Mouse (Mus musculus): ENCODE results near the gene Cenpb.

The Cenpb gene

DNA sequence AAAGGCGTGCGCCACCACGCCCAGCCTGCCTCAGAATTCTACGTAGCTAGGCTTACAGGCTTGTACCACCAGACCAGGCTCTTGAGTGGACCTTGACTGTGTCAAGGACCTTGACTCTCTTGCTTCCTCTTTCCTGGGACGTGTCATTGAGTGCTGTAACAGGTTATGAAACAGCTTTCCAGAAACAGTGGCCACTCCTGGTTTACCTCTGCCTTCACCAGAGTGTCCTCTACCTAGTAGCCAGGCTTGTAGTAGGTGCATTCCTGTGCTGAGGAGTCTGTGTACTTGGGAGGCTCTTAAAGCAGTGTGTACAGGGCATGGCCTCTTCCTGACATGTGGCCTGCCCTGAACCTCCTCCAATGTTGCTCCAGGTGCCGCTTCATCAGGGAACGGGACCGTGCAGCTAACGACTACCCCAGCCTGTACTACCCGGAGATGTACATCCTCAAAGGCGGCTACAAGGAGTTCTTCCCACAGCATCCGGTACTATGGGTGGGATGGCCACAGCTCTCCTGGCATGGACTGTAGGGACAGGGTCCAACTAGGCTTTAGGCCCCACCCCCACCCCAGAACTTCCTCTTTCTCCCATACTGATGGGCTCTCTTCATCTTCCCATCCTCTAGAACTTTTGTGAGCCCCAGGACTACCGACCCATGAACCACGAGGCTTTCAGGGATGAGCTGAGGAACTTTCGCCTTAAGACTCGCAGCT is 16.9 kb upstream of the Cenpb start:
- no peak for DNase-seq (ENCODE audit: low spot score)

DNA sequence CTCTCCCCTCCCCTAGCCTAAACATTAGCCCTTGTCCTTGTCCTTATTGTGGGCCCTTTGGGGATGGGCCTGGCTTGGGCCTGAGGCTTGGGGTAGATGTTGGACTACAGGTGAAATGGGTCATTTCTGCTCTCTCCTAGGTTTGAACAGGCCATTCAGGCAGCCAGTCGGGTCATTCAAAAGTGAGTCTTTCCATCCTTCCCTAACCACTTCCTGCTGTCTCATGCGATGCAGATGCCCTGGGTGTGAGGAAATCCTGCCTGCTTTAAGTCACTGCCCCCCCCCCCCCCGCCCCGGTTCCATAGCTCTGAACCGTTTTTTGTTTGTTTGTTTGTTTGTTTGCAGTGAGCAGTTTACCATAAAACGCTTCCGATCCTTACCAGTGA is 11.1 kb upstream of the Cenpb start:
- DNase-seq (ENCODE audit: low spot score), result no peak

DNA sequence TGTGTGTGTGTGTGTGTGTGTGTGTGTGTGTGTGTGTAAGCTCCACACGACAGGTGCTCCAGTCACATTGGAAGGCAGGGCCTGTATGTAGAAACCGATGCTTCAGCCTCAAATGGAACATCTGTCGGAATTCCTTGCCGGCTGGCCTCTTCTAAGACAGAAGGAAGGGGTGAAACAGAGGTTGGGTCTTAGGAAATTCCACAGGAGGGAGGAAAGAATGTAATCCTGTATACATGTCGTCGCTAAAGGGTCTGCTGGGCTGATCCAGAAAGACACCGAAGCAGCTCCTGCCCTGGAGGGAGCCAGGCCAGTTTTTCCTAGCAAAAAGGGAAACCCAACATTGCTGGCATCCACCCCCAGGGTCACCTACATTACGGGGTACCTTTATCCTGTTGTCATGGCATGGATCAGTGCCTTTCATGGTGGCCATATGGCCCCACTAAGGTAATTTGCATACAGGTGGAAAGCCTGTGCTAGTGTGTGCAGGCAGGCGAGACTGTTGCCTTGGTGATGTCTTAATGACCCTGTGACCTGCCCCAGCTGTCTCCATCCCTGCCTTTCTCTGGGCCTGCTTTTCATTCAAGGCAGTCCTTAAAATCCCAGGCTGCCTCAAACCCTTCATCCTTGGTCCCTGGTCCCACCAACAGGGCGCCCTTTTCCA is 10.6 kb upstream of the Cenpb start:
- no peak for DNase-seq (ENCODE audit: low spot score)

DNA sequence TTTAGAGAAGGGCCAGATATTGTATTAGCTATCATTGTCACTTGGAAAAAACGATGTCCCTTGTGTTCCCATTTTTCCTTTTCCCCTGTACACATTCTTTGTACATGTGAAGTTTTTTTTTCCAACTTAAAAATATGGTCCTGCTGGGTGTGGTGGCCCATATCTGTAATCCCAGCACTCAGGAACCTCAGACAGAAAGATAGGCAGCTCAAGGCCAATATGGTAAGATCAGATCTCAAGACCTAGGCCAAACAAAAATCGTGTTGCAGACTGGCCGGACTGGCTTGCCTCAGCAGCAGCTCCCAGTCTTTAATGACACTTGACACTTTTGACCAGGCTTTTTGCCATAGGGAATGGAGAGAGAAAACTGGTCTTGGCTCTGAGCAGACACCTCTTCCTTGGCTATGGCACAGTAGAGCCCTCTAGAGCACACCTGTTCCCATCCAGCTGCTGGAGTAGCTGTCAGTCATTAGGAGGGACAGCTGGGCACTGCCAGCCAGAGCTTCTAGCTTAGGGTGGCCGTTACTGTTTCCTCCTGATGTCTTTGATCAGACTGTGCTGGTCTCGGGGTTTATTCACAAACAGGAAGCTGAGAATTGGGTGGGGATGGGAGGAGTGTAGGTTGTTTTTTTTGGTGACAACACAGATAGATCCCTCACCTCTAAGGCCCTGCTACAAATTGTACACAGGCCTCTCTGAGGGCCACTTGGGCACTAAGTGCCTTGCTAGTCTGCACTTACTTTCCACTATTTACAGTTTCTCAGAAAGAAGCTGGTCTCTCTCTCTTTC is 9.8 kb upstream of the Cenpb start:
- peak; percentile 57 for DNase-seq (ENCODE audit: low spot score)

GRCm38 (mm10) chr2:131188311-131188710 is 8.4 kb upstream of the Cenpb start:
- DNase-seq (ENCODE audit: low spot score), result peak; percentile 24

DNA sequence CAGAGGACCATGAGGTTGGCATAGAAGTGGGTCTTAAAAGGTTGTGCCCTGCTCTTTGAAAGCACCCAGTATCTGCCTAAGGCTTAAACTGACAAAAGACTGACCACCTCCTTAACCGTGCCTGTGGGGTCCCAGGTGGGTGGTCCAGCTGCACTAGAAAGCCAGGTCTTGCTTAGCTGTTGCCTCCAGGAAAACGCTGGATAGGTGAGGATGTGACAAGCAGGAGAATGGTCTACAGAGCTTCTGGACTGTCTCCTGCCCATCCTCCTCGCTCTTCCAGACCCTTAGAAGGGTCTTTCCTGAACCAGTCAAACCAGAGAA is 7.7 kb upstream of the Cenpb start:
- no peak for DNase-seq (ENCODE audit: low spot score)

- peak; percentile 76 for DNase-seq (ENCODE audit: low spot score)
Measured at GRCm38 (mm10) chr2:131186771-131187601, 7.1 kb upstream of the Cenpb start, which contains the start of the genes Cdc25b and Spef1. Gene Cdc25b, plus strand, starts transcription at chr2:131186949. Gene Spef1, minus strand, starts transcription at chr2:131187282.

DNA sequence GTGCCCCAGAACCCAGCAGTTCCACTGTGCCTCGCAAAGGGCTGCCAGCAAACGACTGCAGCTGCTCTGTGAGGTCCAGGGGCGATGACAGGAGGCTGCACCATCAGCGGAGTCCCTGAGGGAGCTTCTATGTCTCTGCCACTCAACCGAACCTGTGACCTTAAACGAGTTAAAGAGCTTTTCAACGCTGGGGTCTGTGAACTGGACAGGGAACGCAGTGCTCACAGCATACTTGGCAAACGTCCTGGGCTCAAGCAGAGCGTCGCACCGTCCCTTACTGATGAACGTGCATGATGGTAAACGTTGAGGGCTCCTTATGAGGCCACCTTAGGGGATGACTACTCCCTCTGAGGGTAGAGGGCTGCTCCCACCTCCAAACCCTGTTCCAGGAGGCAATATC is 6.5 kb upstream of the Cenpb start:
- no peak for DNase-seq (ENCODE audit: low spot score)

- peak; percentile 41 for DNase-seq (ENCODE audit: low spot score)
Measured at GRCm38 (mm10) chr2:131179246-131179886, 501 bp downstream of the Cenpb start.

GRCm38 (mm10) chr2:131178828-131179245 is 1.0 kb downstream of the Cenpb start:
- no peak for DNase-seq (ENCODE audit: low spot score)

DNA sequence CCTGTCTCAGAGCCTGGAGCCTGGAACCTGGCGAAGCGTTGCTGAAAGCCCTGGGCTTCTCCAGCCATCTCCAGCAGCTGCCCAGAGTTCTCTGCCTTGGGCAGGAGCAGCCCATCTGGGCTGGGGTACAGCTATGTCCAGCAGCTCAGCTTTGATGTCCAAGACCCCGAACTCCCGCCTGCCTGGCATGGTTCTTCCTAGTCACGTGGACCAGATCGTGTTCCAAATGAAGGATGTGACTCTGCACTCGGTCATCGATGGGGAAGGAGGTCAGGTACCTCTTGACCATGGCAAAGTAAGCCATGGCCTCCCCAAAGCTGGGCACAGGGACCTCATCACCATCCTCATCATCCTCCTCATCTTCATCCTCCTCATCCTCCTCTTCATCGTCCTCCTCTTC is 1.9 kb downstream of the Cenpb start:
- no peak for DNase-seq (ENCODE audit: low spot score)

GRCm38 (mm10) chr2:131176491-131176890 is 3.4 kb downstream of the Cenpb start:
- no peak for DNase-seq (ENCODE audit: low spot score)

DNA sequence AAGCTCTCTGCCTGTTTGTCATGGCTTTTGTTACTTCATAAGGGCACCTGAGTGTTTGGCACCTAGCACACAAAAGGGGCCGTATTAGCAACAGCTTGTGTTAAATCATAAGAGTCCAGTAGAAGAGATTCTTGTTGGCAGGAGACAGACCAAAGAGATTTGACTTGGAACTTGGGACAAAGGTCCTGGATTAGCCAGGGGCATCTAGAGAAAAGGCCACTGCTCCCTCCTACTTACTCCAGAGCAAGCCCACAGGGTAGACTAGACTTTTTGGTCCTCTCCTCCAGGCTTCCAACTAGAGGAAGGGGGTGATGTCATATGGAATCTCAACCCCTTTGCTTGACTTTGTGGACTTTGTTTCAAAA is 3.9 kb downstream of the Cenpb start:
- no peak for DNase-seq (ENCODE audit: low spot score)

GRCm38 (mm10) chr2:131175286-131175944 is 4.5 kb downstream of the Cenpb start:
- DNase-seq (ENCODE audit: low spot score), result no peak

DNA sequence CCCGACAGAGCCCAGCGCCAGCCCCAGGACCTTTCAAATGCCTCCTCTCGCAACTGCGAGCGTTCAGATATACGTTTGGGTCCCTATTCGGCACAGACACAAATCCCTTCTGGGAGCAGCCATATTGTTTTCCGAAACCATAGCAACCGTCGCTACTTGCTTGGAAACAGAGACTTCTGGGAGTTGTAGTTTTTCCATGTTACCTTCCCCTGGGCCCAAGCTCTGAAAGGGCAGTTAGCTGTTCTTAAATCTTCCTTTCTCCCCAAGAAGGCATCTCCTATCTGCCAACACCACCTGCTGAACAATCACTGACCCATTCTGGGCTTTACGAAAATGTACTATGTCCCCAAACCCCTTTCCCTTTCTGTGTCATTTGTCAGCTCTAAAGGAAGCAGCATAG is 5.2 kb downstream of the Cenpb start:
- DNase-seq (ENCODE audit: low spot score), result peak; percentile 71

DNA sequence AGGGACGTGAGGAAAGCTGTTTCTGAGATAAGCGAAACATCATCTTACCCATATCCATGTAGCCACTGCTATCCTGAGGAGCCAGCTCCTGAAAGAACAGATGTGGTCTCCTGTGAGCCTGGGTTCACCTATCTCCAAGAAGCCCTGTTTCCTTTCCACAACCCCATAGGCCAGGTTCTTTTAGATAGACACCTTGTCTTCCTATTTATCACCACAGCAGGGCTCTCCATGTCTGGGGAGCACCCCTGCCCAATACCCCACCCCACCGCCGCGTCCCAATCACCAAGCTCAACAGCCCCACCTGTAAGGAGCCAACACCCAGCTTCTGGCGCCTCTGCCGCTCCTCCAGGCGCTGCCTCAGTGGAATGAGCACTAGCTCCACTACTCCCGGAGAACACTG is 7.5 kb downstream of the Cenpb start:
- DNase-seq (ENCODE audit: low spot score), result no peak

- peak; percentile 58 for DNase-seq (ENCODE audit: low spot score)
Measured at GRCm38 (mm10) chr2:131171401-131172104, 8.3 kb downstream of the Cenpb start.

GRCm38 (mm10) chr2:131170936-131171335 is 8.9 kb downstream of the Cenpb start:
- no peak for DNase-seq (ENCODE audit: low spot score)

GRCm38 (mm10) chr2:131168914-131169313 is 11.0 kb downstream of the Cenpb start:
- no peak for DNase-seq (ENCODE audit: low spot score)

GRCm38 (mm10) chr2:131167984-131168383 is 11.9 kb downstream of the Cenpb start:
- DNase-seq (ENCODE audit: low spot score), result no peak

DNA sequence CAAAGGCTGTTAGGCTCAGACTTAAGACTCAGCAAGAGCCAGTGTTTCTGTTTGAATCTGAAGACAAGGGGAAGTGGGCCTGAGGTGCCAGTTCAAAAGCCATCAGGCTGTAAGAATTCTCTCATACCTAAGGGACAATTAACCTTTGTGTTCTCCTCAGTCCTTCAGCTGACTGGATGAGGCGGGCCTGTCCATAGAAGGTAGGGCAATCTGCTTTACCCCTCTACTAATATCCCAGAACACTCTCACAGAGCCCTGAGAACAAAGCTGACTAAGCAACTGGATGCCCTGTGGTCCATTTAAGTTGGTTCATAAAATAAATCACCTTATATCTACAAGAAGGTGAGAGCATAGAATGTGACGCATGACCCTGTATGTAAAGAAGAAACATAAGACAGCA is 13.7 kb downstream of the Cenpb start:
- DNase-seq (ENCODE audit: low spot score), result no peak

Measured in T-cell, adult 2 months (primary cell).